Mouse (Mus musculus) heart, adult 2 months (tissue): Measurements from ENCODE around the gene Gtf2ird2. TPM values are rescaled to one million over a fixed set of nuclear protein-coding genes. Genes with fewer than 3 reads are reported as not detected.

ENCODE experiments used
- DNase-seq, 2 experiments: peaks; one replicate each; pipeline ENCODE4 v3.0.0; 2021
- H3K27ac ChIP-seq: fragments of 200-600 bp; 2 replicates; pipeline ENCODE4 v1.8.1; 2022
- H3K27me3 ChIP-seq: fragments of 200-500 bp; 2 replicates; pipeline ENCODE4 v1.6.1; 2012; ENCODE audit warnings: mild to moderate bottlenecking, low read length, inconsistent platforms, mixed read lengths; ENCODE audit not compliant: control insufficient read depth, insufficient read depth
- H3K36me3 ChIP-seq: fragments of 200-500 bp; 2 replicates; pipeline ENCODE4 v1.6.1; 2012; ENCODE audit warnings: low read length, inconsistent platforms; ENCODE audit not compliant: control insufficient read depth, insufficient read depth
- H3K4me1 ChIP-seq: fragments of 200-500 bp; 2 replicates; pipeline ENCODE4 v1.6.1; 2011; ENCODE audit warnings: low read length; ENCODE audit not compliant: control insufficient read depth, insufficient read depth
- H3K4me3 ChIP-seq: fragments of 200-600 bp; 2 replicates; pipeline ENCODE4 v1.8.1; 2022
- H3K79me2 ChIP-seq: fragments of 200-500 bp; replicated peaks from 2 replicates; pipeline ENCODE4 v1.6.1; 2012; ENCODE audit warnings: mild to moderate bottlenecking, inconsistent platforms, low read length, moderate library complexity, mixed read lengths; ENCODE audit not compliant: control insufficient read depth, insufficient read depth
- H3K9ac ChIP-seq: fragments of 200-500 bp; 2 replicates; pipeline ENCODE4 v1.6.1; 2012; ENCODE audit warnings: low read depth, mild to moderate bottlenecking, control low read depth, inconsistent platforms, low read length, mixed read lengths
- CTCF ChIP-seq: fragments of 200-600 bp; IDR thresholded peaks from 2 replicates; pipeline ENCODE4 v1.8.1; 2022; ENCODE audit warnings: antibody characterized with exemption, mild to moderate bottlenecking, moderate library complexity
- EP300 ChIP-seq: fragments of 200-500 bp; IDR thresholded peaks from 2 replicates; pipeline ENCODE4 v1.6.1; 2011; ENCODE audit warnings: low read depth, low read length, control low read depth; ENCODE audit not compliant: insufficient read depth
- POLR2A ChIP-seq: fragments of 200-500 bp; IDR thresholded peaks from 2 replicates; pipeline ENCODE4 v1.6.1; 2011; ENCODE audit warnings: mild to moderate bottlenecking, low read depth, low read length, control low read depth; ENCODE audit not compliant: insufficient read depth
- WGBS: fragments of 180-500 bp; shearing (Covaris S2); methylation state at CpG from one replicate; pipeline ENCODE4 v1.1.7; 2018; 5-methylcytosine and 5-hydroxymethylcytosine counted together
- intact Hi-C: fragments of 180-260 bp; cut with DNase I; formaldehyde crosslinking; loops from one replicate; pipeline ENCODE4 v1.15.1; 2025
- polyA plus RNA-seq: library from polyadenylated mRNA; depleted of rRNA; stranded (reverse); fragments of >200 nt; gene quantifications from 2 replicates; pipeline ENCODE4 v1.2.3, GENCODE M21; 2012
- total RNA-seq, 2 experiments: library from RNA; stranded (reverse); gene quantifications; 2 replicates each; pipeline ENCODE4 v1.2.3; 2021

The Gtf2ird2 gene
- total and polyA plus RNA-seq, 3 experiments = 3.7 to 5.7 (median 5.3) TPM

DNA sequence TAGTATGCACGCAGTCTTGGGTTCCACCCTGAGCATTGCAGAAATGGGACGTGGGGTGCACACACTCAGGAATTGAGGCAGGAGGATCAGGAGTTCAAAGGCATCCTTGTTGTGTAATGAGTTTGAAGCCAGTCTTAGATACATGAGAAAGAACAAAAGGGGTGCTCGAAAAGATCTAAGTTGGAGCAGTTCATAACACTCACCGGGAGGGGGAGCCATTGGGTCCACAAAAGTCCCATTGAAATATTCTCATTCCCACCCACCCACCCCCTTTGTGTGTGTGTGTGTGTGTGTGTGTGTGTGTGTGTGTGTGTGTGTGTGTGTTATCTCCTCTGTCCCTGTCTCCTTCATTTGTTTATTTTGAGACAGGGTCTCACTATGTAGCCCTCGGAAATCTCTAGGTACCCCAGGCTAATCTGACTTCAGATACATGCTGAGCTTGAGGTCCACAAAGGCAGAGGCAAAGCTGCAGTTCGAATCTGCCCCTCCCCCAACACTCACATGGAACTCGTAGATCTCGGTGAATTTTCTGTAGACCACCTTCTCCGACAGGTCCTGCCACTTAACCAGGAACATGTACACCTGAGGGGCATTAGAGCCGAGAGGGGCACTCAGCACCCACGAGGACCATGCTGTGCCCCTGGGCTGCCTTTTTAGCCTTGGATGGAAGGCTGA lies 43.9 kb downstream of the Gtf2ird2 start:
- no peaks in the 10 kb centered on the region for H3K36me3 ChIP-seq
- H3K4me3 ChIP-seq = no peak overlapping the region
- TF ChIP-seq POLR2A = no peak
- TF ChIP-seq CTCF = peak; percentile 69
- peaks cover 10% of the 10 kb centered on the region for H3K4me1 ChIP-seq
- no peaks in the 10 kb centered on the region for H3K27me3 ChIP-seq
- H3K79me2 ChIP-seq = no peaks in the 10 kb centered on the region
- WGBS = 34% methylated on average over 11 of the region's 11 CpGs
- H3K9ac ChIP-seq = no peak overlapping the region
- intact Hi-C loops = no loop called here
- no peak overlapping the region; the same call in 1 of the 2 replicates for H3K27ac ChIP-seq
- DNase-seq = no peak

DNA sequence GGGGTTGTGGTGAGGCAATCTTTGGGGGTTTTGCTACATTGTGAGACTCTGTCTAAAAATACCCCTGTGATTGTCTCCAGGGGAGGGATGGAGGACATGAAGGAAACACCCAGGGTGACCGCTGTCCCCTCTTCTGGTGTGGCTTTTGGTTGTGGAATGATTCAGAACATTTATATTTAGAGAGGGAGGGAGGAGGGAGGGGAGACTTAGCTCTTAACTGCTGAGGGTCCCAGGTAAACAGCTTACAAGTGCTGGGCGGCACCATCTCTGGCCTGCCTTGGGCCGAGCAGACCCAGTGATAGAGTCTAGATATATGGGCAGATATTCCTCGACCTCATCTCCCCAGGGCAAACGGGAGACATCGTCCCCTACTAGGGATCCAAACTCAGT lies 44.4 kb downstream of the Gtf2ird2 start:
- Histone ChIP-seq H3K27me3 (no peaks in the 10 kb centered on the region), H3K9ac (no peak overlapping the region), H3K4me3 (no peak overlapping the region), H3K36me3 (no peaks in the 10 kb centered on the region), H3K79me2 (no peaks in the 10 kb centered on the region), H3K27ac (peak overlapping the region; percentile 40), H3K4me1 (peaks cover 12% of the 10 kb centered on the region)
- DNase-seq = no peak
- TF ChIP-seq POLR2A = no peak
- TF ChIP-seq EP300 = no peak
- TF ChIP-seq CTCF = no peak
- 54% methylated on average over 6 of the region's 6 CpGs for WGBS
- intact Hi-C loops = no loop called here

DNA sequence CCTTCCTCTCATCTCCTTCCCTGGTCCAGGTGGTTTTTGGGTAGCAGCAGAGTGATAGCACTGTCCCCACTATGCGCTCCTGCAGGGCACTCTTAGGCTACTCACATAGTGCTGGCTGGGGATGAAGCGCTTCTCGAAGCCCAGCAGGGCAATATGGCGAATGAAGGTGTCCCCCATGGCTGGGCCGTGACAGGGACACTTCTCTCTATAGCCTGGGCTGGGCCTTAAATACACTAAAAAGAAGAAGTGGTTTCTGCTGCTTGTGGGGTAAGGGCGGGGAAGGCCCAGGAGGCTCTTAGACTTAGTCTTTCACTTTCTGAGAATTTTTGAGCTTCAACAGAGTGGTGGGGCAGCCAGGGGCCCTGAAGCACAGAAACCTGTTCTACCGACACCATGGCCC lies 45.6 kb downstream of the Gtf2ird2 start, which contains the start of gene Ncf1:
Gene Ncf1 (minus strand): TSS at position 235 of the 400 bp plus-strand sequence.
- Histone ChIP-seq H3K27me3 (no peaks in the 10 kb centered on the region), H3K36me3 (no peaks in the 10 kb centered on the region), H3K79me2 (no peaks in the 10 kb centered on the region), H3K9ac (0 out of 2 replicates have a peak within 1 kb of the TSS, but pooled peaks have one; percentile 10), H3K4me1 (peaks cover 13% of the 10 kb centered on the region), H3K27ac (peak within 1 kb of the TSS; percentile 40), H3K4me3 (no peak within 1 kb of the TSS)
- 90% methylated on average over 7 of the region's 7 CpGs for WGBS
- DNase-seq = peak in 1 of 2 experiments; percentile 66
- intact Hi-C loops = no loop called here
- no peak for TF ChIP-seq CTCF
- no peak for TF ChIP-seq EP300
- TF ChIP-seq POLR2A = 0 out of 2 replicates have a peak, but pooled peaks have one; percentile 41

DNA sequence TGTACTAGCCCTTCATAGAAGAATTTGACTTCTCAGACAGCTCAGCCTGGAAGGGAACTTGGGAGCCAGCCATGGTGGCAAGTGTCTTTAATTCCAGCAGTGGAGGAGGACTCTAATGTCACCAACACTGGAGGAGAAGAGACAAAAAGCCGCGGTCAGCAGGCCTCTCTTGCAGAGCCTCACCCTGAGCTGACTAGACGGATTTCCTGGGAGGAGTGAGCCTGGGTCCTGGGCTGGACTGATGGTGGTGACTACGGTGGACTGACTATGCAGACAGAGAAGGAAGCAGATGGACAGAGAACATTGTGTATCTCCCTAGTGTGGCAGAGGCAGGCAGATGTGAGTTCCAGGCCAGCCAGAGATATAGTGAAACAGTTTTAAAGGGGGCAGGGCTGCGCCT lies 47.6 kb downstream of the Gtf2ird2 start:
- intact Hi-C loops = loop anchor here (5.0 kb wide), 1 partner anchor 49 kb away; the partner anchor contains the start of gene Gtf2ird2
- TF ChIP-seq EP300 = peak; percentile 70; the same call in 1 of the 2 replicates
- no peak for TF ChIP-seq CTCF
- peak; percentile 44 for TF ChIP-seq POLR2A
- H3K9ac ChIP-seq = no peak overlapping the region
- no peaks in the 10 kb centered on the region for H3K27me3 ChIP-seq
- peak in 1 of 2 experiments; percentile 72 for DNase-seq
- no peak overlapping the region for H3K4me3 ChIP-seq
- no peaks in the 10 kb centered on the region for H3K79me2 ChIP-seq
- WGBS = 35% methylated on average over 5 of the region's 5 CpGs
- peaks cover 13% of the 10 kb centered on the region for H3K4me1 ChIP-seq
- peak overlapping the region; percentile 42 for H3K27ac ChIP-seq
- no peaks in the 10 kb centered on the region for H3K36me3 ChIP-seq

DNA sequence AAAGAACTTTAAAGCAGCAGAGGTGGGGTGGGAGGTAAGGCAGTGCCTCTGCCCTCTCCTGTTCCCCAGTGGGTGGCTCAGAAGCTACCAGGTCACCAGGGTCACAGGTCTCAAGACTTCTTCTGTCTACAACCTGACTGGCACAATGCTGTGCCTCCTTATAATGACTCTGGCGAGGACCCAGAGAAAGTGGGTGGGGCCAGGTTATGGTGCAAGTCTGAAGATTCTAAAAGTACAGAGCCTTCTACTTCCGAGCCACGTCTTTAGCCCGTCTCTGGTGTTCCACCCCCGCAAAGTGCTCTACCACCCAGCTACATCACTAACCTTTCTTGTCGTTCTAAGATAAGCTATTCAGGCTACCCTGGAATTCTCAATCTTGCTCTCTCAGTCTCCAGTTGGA lies 48.3 kb downstream of the Gtf2ird2 start:
- H3K27me3 ChIP-seq = no peaks in the 10 kb centered on the region
- 24% methylated on average over 6 of the region's 6 CpGs for WGBS
- peaks cover 13% of the 10 kb centered on the region for H3K4me1 ChIP-seq
- peak in 1 of 2 experiments; percentile 51 for DNase-seq
- H3K36me3 ChIP-seq = no peaks in the 10 kb centered on the region
- H3K27ac ChIP-seq = peak overlapping the region; percentile 42; the same call in 1 of the 2 replicates
- H3K79me2 ChIP-seq = no peaks in the 10 kb centered on the region
- TF ChIP-seq POLR2A (no peak), CTCF (no peak), EP300 (no peak)
- H3K9ac ChIP-seq = no peak overlapping the region
- H3K4me3 ChIP-seq = no peak overlapping the region
- intact Hi-C loops = loop anchor here (5.0 kb wide), 1 partner anchor 50 kb away; the partner anchor contains the start of gene Gtf2ird2

DNA sequence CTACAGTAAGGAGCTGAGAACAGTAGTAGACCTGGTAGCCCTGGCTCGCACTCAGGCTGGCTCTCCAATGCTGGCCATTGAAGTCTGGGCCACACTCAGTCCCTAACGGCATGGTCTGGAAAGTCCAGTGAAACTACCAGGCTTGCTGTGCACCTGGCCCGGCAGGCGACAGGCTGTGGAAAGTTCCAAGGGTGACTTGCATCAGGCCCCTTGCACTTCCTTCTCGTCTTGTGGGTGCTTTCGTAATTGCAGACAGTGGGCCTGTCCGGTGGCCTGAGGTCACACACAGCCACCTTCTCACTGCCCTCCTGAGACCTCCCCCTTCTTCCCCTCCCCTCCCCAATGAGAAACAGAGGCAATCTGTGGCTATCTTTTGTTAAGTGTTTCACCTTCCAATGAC lies 48.7 kb downstream of the Gtf2ird2 start:
- intact Hi-C loops = loop anchor here (5.0 kb wide), 1 partner anchor 50 kb away; the partner anchor contains the start of gene Gtf2ird2

More for the DNA sequence above, 48.7 kb downstream of the Gtf2ird2 start:
- Histone ChIP-seq H3K4me3 (no peak overlapping the region), H3K9ac (no peak overlapping the region), H3K4me1 (peaks cover 13% of the 10 kb centered on the region), H3K27me3 (no peaks in the 10 kb centered on the region), H3K79me2 (no peaks in the 10 kb centered on the region), H3K27ac (peak overlapping the region; percentile 42; the same call in 1 of the 2 replicates), H3K36me3 (no peaks in the 10 kb centered on the region)
- WGBS = 33% methylated on average over 7 of the region's 7 CpGs
- TF ChIP-seq EP300 = peak; percentile 57; the same call in 1 of the 2 replicates
- TF ChIP-seq POLR2A = no peak
- DNase-seq = peak; percentile 61 to 73
